Mouse (Mus musculus) lung, adult 2 months (tissue): Measurements from ENCODE around the gene Kdm2a. TPM values are rescaled to one million over a fixed set of nuclear protein-coding genes. Genes with fewer than 3 reads are reported as not detected.
A peak's percentile ranks its signal among the peaks of the same experiment; 100 is the strongest.
"Not testable (repeated sequence)": the region's sequence is repeated elsewhere in the genome, so short reads cannot be mapped to it uniquely, and the experiment has no call there.

ENCODE experiments used
- DNase-seq: peaks from one replicate; pipeline ENCODE4 v3.0.0; 2022
- H3K4me1 ChIP-seq: fragments of 200-500 bp; 2 replicates; pipeline ENCODE4 v1.6.1; 2011; ENCODE audit warnings: low read length; ENCODE audit not compliant: control insufficient read depth, insufficient read depth
- H3K4me3 ChIP-seq: fragments of 200-500 bp; replicated peaks from 2 replicates; pipeline ENCODE3; 2011; ENCODE audit warnings: low read depth, mild to moderate bottlenecking, control low read depth, low read length; ENCODE audit errors: extremely low read depth
- CTCF ChIP-seq: fragments of 200-500 bp; IDR thresholded peaks from 2 replicates; pipeline ENCODE4 v1.5.1; 2011; ENCODE audit warnings: mild to moderate bottlenecking, low read length, control low read depth; ENCODE audit not compliant: insufficient read depth
- POLR2A ChIP-seq: fragments of 200-500 bp; IDR thresholded peaks from 2 replicates; pipeline ENCODE4 v1.6.1; 2011; ENCODE audit warnings: low read depth, mild to moderate bottlenecking, control low read depth, low read length, borderline replicate concordance; ENCODE audit errors: extremely low read depth
- WGBS: fragments of 180-500 bp; shearing (Covaris S2); methylation state at CpG from one replicate; pipeline ENCODE4 v1.1.7; 2018; 5-methylcytosine and 5-hydroxymethylcytosine counted together
- polyA plus RNA-seq: library from polyadenylated mRNA; depleted of rRNA; stranded (reverse); fragments of >200 nt; gene quantifications from 2 replicates; pipeline ENCODE4 v1.2.3, GENCODE M21; 2012

The Kdm2a gene
- polyA plus RNA-seq, 1 experiment, result 80.8 TPM

DNA sequence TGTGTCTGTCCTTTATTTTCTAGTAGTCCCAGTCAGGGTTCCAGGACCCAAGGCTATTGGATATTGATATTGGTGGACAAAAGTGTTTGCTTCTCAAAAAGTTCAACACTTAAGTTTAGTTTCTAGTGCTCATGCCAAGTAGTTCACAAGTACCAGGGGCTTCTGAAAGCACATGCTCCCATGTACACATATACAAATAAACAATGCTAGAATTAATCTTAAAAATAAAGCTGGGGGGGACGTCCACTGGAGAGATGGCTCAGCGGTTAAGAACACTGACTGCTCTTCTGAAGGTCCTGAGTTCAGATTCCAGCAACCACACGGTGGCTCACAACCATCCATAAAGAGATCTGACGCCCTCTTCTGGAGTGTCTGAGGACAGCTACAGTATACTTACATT is 13.1 kb downstream of the Kdm2a start:
- H3K4me3 ChIP-seq, result no peak overlapping the region
- no peaks in the 10 kb centered on the region; the same call in 1 of the 2 replicates for H3K4me1 ChIP-seq
- TF ChIP-seq CTCF (no peak), POLR2A (no peak)
- WGBS, result 71% methylated on average over 4 of the region's 4 CpGs
- no peak for DNase-seq

GRCm38 (mm10) chr19:4384322-4384721 is 13.8 kb downstream of the Kdm2a start:
- Histone ChIP-seq H3K4me1 (no peaks in the 10 kb centered on the region; the same call in 1 of the 2 replicates), H3K4me3 (no peak overlapping the region)
- DNase-seq, result no peak
- 33% methylated on average over 1 of the region's 1 CpGs for whole genome bisulfite sequencing
- TF ChIP-seq CTCF, result 0 out of 2 replicates have a peak, but pooled peaks have one; percentile 5
- no peak for TF ChIP-seq POLR2A

- DNase-seq, result no peak
- H3K4me3 ChIP-seq, result no peak overlapping the region
- no peaks in the 10 kb centered on the region; the same call in 1 of the 2 replicates for H3K4me1 ChIP-seq
- no peak for TF ChIP-seq CTCF
- no peak for TF ChIP-seq POLR2A
Measured at GRCm38 (mm10) chr19:4383306-4383705, 14.8 kb downstream of the Kdm2a start.

DNA sequence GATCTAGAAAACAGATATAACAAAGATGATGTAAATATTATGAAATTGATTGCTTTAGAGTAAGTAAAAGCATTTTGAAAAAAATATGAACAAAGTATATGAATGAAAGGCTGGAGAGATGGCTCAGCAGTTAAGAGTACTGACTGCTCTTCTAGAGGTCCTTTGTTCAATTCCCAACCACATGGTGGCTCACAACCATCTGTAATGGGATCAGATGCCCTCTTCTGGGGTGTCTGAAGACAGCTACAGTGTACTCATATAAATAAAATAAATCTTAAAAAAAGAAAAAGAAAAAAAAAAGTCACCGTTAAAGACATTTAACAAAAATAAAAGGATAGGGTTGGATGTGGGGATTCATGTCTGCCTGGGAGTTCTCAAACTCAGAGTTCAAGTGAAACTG is 15.8 kb downstream of the Kdm2a start:
- H3K4me1 ChIP-seq, DNase-seq, H3K4me3 ChIP-seq: not testable (repeated sequence)
- 72% methylated on average over 1 of the region's 1 CpGs for WGBS

GRCm38 (mm10) chr19:4370656-4371055 is 27.4 kb downstream of the Kdm2a start:
- DNase-seq, result no peak
- TF ChIP-seq POLR2A (no peak), CTCF (no peak)
- Histone ChIP-seq H3K4me3 (no peak overlapping the region), H3K4me1 (no peaks in the 10 kb centered on the region; the same call in none of the 2 replicates)
- 48% methylated on average over 2 of the region's 2 CpGs for WGBS

DNA sequence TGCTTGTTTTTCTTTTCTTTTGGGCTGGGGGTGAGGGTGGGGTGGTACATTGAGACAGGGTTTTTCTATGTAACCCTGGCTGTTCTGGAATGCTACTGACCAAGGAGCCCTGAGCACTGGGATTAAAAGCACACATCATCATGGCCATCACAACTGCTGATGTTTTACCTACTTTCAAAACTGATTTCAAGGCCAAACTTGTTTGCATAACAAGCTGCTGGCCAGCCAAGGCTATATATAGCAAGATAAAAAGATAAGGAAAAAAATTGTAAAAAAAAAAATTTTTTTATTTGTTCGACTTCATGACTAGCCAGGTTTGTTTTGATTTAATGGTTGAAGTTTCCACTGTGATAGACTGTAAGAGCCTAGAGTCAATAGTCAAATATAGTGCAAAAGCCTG is 27.8 kb downstream of the Kdm2a start:
- 41% methylated on average over 1 of the region's 1 CpGs for WGBS
- TF ChIP-seq CTCF (no peak), POLR2A (no peak)
- no peak for DNase-seq

DNA sequence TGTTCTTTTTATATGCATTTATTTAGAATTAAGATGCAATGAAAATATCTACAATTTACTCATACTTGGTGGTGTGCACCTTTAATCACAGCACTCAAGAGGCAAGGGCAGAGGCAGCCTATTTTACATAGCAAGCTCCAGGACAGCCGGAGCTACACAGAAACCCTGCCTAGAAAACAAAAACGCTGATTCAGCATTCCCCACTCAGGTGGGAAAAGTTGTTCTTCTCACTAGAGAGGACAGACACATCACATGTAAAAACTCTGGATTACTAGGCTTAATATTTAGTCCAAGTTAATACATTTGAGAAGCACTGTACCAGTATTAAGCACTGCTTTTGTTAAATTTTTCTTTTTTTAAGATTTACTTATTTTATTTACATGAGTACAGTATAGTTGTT is 48.6 kb downstream of the Kdm2a start:
- H3K4me3 ChIP-seq, result no peak overlapping the region
- 91% methylated on average over 2 of the region's 2 CpGs for WGBS

More for the DNA sequence above, 27.8 kb downstream of the Kdm2a start:
- H3K4me1 ChIP-seq, result no peaks in the 10 kb centered on the region; the same call in none of the 2 replicates
- H3K4me3 ChIP-seq, result no peak overlapping the region

GRCm38 (mm10) chr19:4346479-4346878 is 51.6 kb downstream of the Kdm2a start:
- WGBS, result 72% methylated on average over 1 of the region's 1 CpGs
- no peak overlapping the region for H3K4me3 ChIP-seq
- TF ChIP-seq POLR2A (no peak), CTCF (no peak)
- no peak for DNase-seq
- no peaks in the 10 kb centered on the region for H3K4me1 ChIP-seq

More for the DNA sequence above, 48.6 kb downstream of the Kdm2a start:
- DNase-seq, result no peak
- no peak for TF ChIP-seq POLR2A
- TF ChIP-seq CTCF, result no peak
- H3K4me1 ChIP-seq, result no peaks in the 10 kb centered on the region

DNA sequence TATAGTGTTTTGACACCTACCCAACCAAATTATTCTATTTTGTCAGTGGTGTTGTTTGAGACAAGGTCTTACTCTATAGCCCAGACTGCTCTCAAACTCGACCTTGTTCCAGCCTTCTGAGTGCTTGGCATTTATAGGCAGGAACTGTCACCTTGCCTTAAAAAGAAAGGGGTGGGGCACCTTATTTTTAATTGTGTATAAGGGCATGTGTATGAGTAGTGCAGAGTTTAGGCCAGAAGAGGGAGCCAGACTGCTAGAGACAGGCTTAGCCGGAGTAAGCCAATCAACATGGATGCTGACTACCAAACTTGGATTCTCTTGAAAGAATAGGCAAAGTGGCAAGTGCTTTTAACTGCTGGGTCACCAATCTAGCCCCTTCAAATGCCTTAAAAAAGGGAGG is 59.9 kb downstream of the Kdm2a start:
- 1% methylated on average over 2 of the region's 2 CpGs for WGBS
- DNase-seq, result peak; percentile 33
- Histone ChIP-seq H3K4me3 (no peak overlapping the region), H3K4me1 (no peaks in the 10 kb centered on the region)
- TF ChIP-seq CTCF (peak; percentile 61), POLR2A (no peak)

GRCm38 (mm10) chr19:4333791-4334190 is 64.3 kb downstream of the Kdm2a start:
- peak; percentile 93 for DNase-seq
- TF ChIP-seq POLR2A, result peak; percentile 90; the same call in 1 of the 2 replicates
- no peak for TF ChIP-seq CTCF
- WGBS, result under 1% methylated on average over 16 of the region's 16 CpGs
- peak overlapping the region; percentile 70 for H3K4me3 ChIP-seq
- H3K4me1 ChIP-seq, result peaks cover 7% of the 10 kb centered on the region
